Mouse (Mus musculus): ENCODE measurements around the gene Zfp182.

DNA sequence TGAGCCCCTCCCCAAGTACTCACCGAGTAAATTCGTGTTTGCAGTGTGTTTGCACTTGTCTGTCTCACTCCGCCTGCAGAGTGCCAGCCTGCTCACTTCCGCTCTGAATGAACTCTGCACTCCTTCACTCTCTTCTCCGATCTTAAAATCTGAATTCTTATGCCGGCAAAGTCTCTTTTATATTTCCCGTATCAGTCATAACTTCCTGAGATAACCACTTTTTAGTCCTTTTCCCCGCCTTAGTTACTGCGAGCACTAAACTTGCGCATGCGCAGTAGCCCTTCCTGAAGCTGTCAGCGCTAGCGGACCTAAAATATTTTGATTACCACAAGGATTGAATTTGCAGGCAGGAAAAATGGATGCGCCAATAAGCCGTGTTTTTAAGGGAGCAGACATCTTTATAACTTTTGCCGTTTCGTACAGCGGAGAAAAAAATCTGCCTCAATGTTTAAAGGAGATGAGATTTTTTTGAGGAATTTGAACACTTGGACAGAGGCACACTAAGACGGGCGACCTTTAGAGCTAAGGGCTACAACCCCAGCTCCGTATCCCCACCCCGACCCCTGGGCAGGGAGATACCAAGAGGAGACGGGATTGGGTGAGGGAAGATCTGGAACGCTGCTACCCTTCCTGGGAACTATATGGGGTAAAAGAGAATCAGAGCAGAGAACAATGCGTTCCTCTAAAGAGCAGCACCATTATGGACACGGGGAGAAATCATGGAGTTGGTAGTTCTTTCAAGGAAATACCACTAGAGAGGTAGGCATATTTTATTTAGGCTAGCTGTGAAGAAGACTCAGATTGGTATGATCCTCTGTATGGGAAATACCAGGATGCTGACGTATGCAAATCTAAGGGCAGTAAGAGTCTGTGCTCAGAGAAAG is 27.1 kb upstream of the Zfp182 start, which contains the start of gene Zfp300:
- no peak for TF ChIP-seq ZNF384 (IDR thresholded peaks at IDR 0.05; ENCODE audit: low read depth, low read length)
- TF ChIP-seq HCFC1 (IDR thresholded peaks at IDR 0.05; ENCODE audit: borderline replicate concordance, insufficient read depth, low read length), result no peak

Data from ES-E14 (cell line).